Mouse (Mus musculus): ENCODE results near the gene Cpne5. TPM values are rescaled to one million over a fixed set of nuclear protein-coding genes. Genes with fewer than 3 reads are reported as not detected.

Cpne5 gene
- polyA plus RNA-seq, 1 experiment, result 0.16 TPM

DNA sequence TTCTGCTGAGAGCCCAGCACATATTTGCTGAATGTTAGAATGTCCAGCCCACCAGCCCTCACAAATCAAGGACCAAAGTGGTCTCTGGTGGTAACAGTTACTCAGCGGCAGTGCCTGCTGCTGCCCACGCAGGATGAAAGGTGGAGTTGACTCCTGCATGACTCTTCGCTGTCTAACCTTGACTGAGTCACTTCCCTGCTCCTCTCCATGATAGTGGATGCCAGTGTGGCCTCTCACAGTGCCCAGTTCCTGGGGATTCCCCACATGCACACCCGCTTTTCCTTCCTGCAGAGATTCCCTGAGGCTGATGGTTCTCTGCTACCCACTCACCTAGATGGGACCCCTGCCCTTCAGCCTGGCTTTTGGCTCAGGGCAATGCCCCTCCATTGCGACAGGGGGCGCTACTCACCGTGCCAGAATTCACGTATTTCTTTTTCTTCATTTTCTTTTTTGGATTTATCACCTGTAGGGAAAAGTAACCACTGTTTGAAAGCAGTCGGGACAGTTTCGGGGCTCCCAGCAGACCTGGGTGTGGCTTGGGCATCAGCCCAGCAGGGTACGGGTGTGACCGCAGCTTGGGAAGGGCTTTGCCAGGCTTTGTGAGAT, 68.9 kb downstream of the Cpne5 start:
- no peaks in the 10 kb centered on the region for H3K79me3 ChIP-seq (ENCODE audit: low read depth)
- no peaks in the 10 kb centered on the region for H3K79me2 ChIP-seq (ENCODE audit: control insufficient read depth, insufficient read depth)
- H3K4me3 ChIP-seq (ENCODE audit: insufficient read depth, poor library complexity, severe bottlenecking), result no peak overlapping the region
- no peaks in the 10 kb centered on the region for H3K36me3 ChIP-seq (ENCODE audit: control insufficient read depth, insufficient read depth)
- TF ChIP-seq USF1 (IDR thresholded peaks at IDR 0.05; ENCODE audit: low read depth) (no peak), FOSL1 (IDR thresholded peaks at IDR 0.05; ENCODE audit: insufficient read depth, low read length, poor library complexity, severe bottlenecking) (peak; percentile 4), CEBPB (IDR thresholded peaks at IDR 0.05; ENCODE audit: low read depth) (no peak), MAX (IDR thresholded peaks at IDR 0.05) (no peak)
- H3K27me3 ChIP-seq (ENCODE audit: control insufficient read depth, insufficient read depth, insufficient read length), result no peaks in the 10 kb centered on the region
- H3ac ChIP-seq (ENCODE audit: control insufficient read depth, insufficient read length, low read depth), result no peak overlapping the region

DNA sequence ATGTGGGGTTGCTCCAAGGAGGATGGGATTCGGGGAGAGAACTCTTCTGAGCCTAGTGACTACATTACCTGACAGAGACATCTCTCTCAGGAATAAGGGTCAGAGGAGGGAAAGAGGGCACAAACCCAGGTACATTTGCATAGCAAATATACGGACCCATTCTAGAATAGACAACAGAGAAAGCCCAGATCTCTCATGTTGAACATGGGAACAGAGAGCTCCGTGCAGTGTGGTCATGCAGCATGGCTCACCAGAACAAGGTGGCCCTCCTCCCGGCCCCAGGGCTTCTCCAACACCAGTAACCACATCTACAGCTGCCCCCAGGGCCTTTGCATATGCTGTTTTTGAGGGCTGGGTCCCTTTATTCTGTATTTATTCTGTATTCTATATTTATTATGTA, 69.5 kb downstream of the Cpne5 start:
- H3ac ChIP-seq (ENCODE audit: control insufficient read depth, insufficient read length, low read depth), result no peak overlapping the region
- H3K27me3 ChIP-seq (ENCODE audit: control insufficient read depth, insufficient read depth, insufficient read length), result no peaks in the 10 kb centered on the region
- no peak overlapping the region for H3K4me3 ChIP-seq (ENCODE audit: insufficient read depth, poor library complexity, severe bottlenecking)
- H3K79me2 ChIP-seq (ENCODE audit: control insufficient read depth, insufficient read depth), result no peaks in the 10 kb centered on the region
- TF ChIP-seq CTCF (IDR thresholded peaks at IDR 0.05; ENCODE audit: control insufficient read depth, insufficient read depth, insufficient read length) (no peak), MAX (IDR thresholded peaks at IDR 0.05) (no peak), CEBPB (IDR thresholded peaks at IDR 0.05; ENCODE audit: low read depth) (no peak), FOSL1 (IDR thresholded peaks at IDR 0.05; ENCODE audit: insufficient read depth, low read length, poor library complexity, severe bottlenecking) (no peak), MYOG (IDR thresholded peaks at IDR 0.05; ENCODE audit: control insufficient read depth, extremely low read depth, insufficient read length) (no peak), USF1 (IDR thresholded peaks at IDR 0.05; ENCODE audit: low read depth) (no peak), MYOD1 (IDR thresholded peaks at IDR 0.05; ENCODE audit: control insufficient read depth, insufficient read length, low read depth) (no peak)
- H3K36me3 ChIP-seq (ENCODE audit: control insufficient read depth, insufficient read depth), result no peaks in the 10 kb centered on the region
- H3K79me3 ChIP-seq (ENCODE audit: low read depth), result no peaks in the 10 kb centered on the region

DNA sequence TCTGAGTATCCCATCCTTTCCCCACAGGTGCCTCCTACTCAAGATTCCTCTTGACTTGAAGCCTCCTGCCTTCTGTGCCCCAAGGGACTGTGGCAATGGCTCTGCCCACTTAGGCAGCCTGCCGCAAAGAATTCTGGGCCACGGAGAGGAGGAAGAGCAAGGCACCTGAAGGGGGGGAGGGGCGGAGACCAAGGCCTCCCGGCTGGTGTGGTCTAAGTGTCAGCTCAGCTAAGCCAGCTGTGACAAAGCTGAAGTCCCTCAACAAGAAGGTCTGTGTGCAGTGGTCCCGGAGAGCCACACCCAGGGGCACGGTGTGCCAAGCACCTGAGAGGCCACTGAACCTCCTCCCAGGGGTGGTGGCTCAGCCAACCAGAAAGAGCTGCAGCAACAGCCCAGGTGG, 70.6 kb downstream of the Cpne5 start:
- Histone ChIP-seq H3K36me3 (ENCODE audit: control insufficient read depth, insufficient read depth) (no peaks in the 10 kb centered on the region), H3K27me3 (ENCODE audit: control insufficient read depth, insufficient read depth, insufficient read length) (no peaks in the 10 kb centered on the region), H3K4me3 (ENCODE audit: insufficient read depth, poor library complexity, severe bottlenecking) (no peak overlapping the region), H3ac (ENCODE audit: control insufficient read depth, insufficient read length, low read depth) (no peak overlapping the region), H3K79me2 (ENCODE audit: control insufficient read depth, insufficient read depth) (no peaks in the 10 kb centered on the region), H3K79me3 (ENCODE audit: low read depth) (no peaks in the 10 kb centered on the region)
- TF ChIP-seq CEBPB (IDR thresholded peaks at IDR 0.05; ENCODE audit: low read depth) (no peak), MYOG (IDR thresholded peaks at IDR 0.05; ENCODE audit: control insufficient read depth, extremely low read depth, insufficient read length) (no peak), USF1 (IDR thresholded peaks at IDR 0.05; ENCODE audit: low read depth) (no peak), CTCF (IDR thresholded peaks at IDR 0.05; ENCODE audit: control insufficient read depth, insufficient read depth, insufficient read length) (no peak), FOSL1 (IDR thresholded peaks at IDR 0.05; ENCODE audit: insufficient read depth, low read length, poor library complexity, severe bottlenecking) (no peak), MYOD1 (IDR thresholded peaks at IDR 0.05; ENCODE audit: control insufficient read depth, insufficient read length, low read depth) (no peak), MAX (IDR thresholded peaks at IDR 0.05) (no peak)

DNA sequence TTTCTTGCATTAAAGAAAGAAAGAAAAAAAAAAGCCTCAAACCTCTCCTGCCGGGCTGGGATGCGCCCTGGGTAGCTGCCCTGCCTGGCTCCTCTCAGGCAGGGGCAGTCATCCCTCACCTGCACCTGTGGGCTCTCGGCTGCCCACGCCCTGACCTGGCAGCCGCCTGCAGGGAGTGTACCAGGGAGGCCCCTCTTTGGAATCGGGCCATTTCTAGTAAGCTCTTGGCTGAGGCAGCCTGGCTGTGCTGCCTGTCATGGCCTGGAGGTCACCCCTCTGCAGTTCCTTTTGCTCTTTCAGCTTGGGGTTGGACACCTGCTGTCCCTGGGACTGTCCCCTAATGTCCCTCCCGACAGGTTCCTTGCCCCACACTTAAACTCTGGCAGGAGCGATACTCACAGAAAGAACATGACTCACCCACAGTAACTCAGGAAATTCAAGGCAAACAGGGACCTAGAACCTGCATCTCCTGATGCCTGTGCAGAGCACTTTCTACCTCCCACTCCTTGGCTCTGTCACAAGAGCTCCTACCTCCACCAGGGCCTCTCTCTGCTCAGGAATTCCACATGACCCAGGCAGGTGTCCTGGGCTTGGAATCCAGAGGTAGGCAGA, 71.9 kb downstream of the Cpne5 start:
- no peak for TF ChIP-seq MYOG (IDR thresholded peaks at IDR 0.05; ENCODE audit: control insufficient read depth, extremely low read depth, insufficient read length)
- TF ChIP-seq MAX (IDR thresholded peaks at IDR 0.05), result no peak
- TF ChIP-seq CTCF (IDR thresholded peaks at IDR 0.05; ENCODE audit: control insufficient read depth, insufficient read depth, insufficient read length), result no peak
- TF ChIP-seq MYOD1 (IDR thresholded peaks at IDR 0.05; ENCODE audit: control insufficient read depth, insufficient read length, low read depth), result no peak
- no peak for TF ChIP-seq FOSL1 (IDR thresholded peaks at IDR 0.05; ENCODE audit: insufficient read depth, low read length, poor library complexity, severe bottlenecking)
- TF ChIP-seq CEBPB (IDR thresholded peaks at IDR 0.05; ENCODE audit: low read depth), result no peak
- no peak for TF ChIP-seq USF1 (IDR thresholded peaks at IDR 0.05; ENCODE audit: low read depth)
- no peak overlapping the region for H3K4me3 ChIP-seq (ENCODE audit: insufficient read depth, poor library complexity, severe bottlenecking)
- H3K27me3 ChIP-seq (ENCODE audit: control insufficient read depth, insufficient read depth, insufficient read length), result no peaks in the 10 kb centered on the region
- no peaks in the 10 kb centered on the region for H3K79me3 ChIP-seq (ENCODE audit: low read depth)
- H3K36me3 ChIP-seq (ENCODE audit: control insufficient read depth, insufficient read depth), result no peaks in the 10 kb centered on the region
- no peak overlapping the region for H3ac ChIP-seq (ENCODE audit: control insufficient read depth, insufficient read length, low read depth)
- no peaks in the 10 kb centered on the region for H3K79me2 ChIP-seq (ENCODE audit: control insufficient read depth, insufficient read depth)

DNA sequence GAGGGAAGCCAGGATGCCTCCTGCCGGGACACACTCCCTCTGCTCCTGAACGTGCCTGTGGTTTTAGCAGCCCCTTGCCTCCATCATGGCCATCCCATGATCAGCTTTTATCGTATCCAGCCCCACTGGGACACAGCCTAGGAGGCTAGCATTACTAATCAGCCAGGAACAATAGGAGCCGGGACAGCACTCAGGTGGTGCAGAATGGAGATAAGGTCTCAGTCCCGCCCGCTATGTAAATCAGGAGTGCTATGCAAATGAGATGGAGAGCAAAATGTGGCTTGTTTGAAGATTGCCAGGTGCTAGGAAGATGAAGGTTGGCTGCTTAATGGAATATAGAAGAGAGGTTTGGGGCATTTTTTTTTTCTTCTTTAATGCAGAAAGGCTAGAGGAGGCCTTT, 72.5 kb downstream of the Cpne5 start:
- Histone ChIP-seq H3K79me2 (ENCODE audit: control insufficient read depth, insufficient read depth) (no peaks in the 10 kb centered on the region), H3ac (ENCODE audit: control insufficient read depth, insufficient read length, low read depth) (no peak overlapping the region), H3K79me3 (ENCODE audit: low read depth) (no peaks in the 10 kb centered on the region), H3K27me3 (ENCODE audit: control insufficient read depth, insufficient read depth, insufficient read length) (no peaks in the 10 kb centered on the region), H3K4me3 (ENCODE audit: insufficient read depth, poor library complexity, severe bottlenecking) (no peak overlapping the region), H3K36me3 (ENCODE audit: control insufficient read depth, insufficient read depth) (no peaks in the 10 kb centered on the region)
- TF ChIP-seq CEBPB (IDR thresholded peaks at IDR 0.05; ENCODE audit: low read depth), result no peak
- no peak for TF ChIP-seq FOSL1 (IDR thresholded peaks at IDR 0.05; ENCODE audit: insufficient read depth, low read length, poor library complexity, severe bottlenecking)
- TF ChIP-seq CTCF (IDR thresholded peaks at IDR 0.05; ENCODE audit: control insufficient read depth, insufficient read depth, insufficient read length), result no peak
- no peak for TF ChIP-seq USF1 (IDR thresholded peaks at IDR 0.05; ENCODE audit: low read depth)
- no peak for TF ChIP-seq MYOG (IDR thresholded peaks at IDR 0.05; ENCODE audit: control insufficient read depth, extremely low read depth, insufficient read length)
- no peak for TF ChIP-seq MAX (IDR thresholded peaks at IDR 0.05)
- TF ChIP-seq MYOD1 (IDR thresholded peaks at IDR 0.05; ENCODE audit: control insufficient read depth, insufficient read length, low read depth), result no peak

Measured in C2C12 (cell line).